Mouse (Mus musculus) lung, embryonic 15.5 days (tissue): ENCODE measurements around the gene Gabra1. TPM values are rescaled to one million over a fixed set of nuclear protein-coding genes. Genes with fewer than 3 reads are reported as not detected.

ENCODE experiments used
- polyA plus RNA-seq: library from polyadenylated mRNA; unstranded; fragments of >200 nt; fragmentation: Nextera tagmentation; extraction: Ambion mirVana; gene quantifications from 2 replicates; pipeline ENCODE4 v1.2.1, GENCODE M21; 2015

Gene Gabra1
- polyA plus RNA-seq, 1 experiment from 2014 or later: 0.89 TPM

Other genes starting within 250 kb of the Gabra1 start
- 0.08 and 0.42 TPM in 2 replicates for gene Gabrg2, start 182.1 kb downstream of the Gabra1 start, polyA plus RNA-seq
- not detected in 2 replicates for gene Gabra6, start 138.1 kb upstream of the Gabra1 start, polyA plus RNA-seq
- 0.81 and 0.89 TPM in 2 replicates for gene Gabrb2, start 236.8 kb upstream of the Gabra1 start, polyA plus RNA-seq